Mouse (Mus musculus): ENCODE measurements at regions not wholly inside any gene's neighbourhood (a gene's known extent, or its start where the extent isn't known, plus 50 kb on each side); places are given as distances from the start of the nearest gene placed in this dataset.

DNA sequence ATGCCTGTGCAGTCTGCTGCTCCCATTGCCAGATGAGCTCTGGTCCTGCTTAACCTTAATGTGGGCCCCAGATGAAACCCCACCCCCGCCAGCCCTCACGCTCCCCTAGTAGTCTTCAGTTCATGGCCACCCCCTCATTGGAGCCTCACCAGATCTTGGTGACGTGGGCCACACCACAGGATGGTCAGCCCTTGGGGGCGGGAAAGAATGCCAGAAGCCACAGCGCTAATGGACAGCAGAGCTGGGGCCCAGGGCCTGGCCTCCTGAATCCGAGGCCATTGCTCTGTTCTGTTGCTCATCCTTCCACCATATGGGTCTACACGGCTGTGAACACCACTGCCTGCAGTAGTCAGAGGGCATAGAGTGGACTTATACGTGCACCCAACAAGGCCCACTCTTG, 83.9 kb downstream of the Tomm20 start:
- TF ChIP-seq GATA1 (IDR thresholded peaks at IDR 0.05; ENCODE audit: low read length) (no peak), TAL1 (IDR thresholded peaks at IDR 0.05; ENCODE audit: low read length) (no peak)
